Mouse (Mus musculus) neural tube, embryonic 14.5 days (tissue): ENCODE measurements at regions not wholly inside any gene's neighbourhood (a gene's known extent, or its start where the extent isn't known, plus 50 kb on each side); places are given as distances from the start of the nearest gene placed in this dataset.

ENCODE experiments used
- ATAC-seq: fragments of 200-750 bp; cut with Nextera tagmentation; 2 replicates; pipeline ENCODE4 v1.8.0; 2017; ENCODE audit warnings: low read depth, mild to moderate bottlenecking, moderate TSS enrichment, moderate library complexity
- H3K27ac ChIP-seq: fragments of 300-500 bp; sonication (generic); 2 replicates; pipeline ENCODE4 v1.5.1; 2014; ENCODE audit warnings: low read depth, mild to moderate bottlenecking, control low read depth, low read length, moderate library complexity, mixed read lengths
- H3K27me3 ChIP-seq: fragments of 300-500 bp; sonication (generic); 2 replicates; pipeline ENCODE4 v1.6.1; 2014; ENCODE audit warnings: low read length; ENCODE audit not compliant: control insufficient read depth, insufficient read depth
- H3K36me3 ChIP-seq: fragments of 300-500 bp; sonication (generic); 2 replicates; pipeline ENCODE4 v1.6.1; 2014; ENCODE audit warnings: low read length, mixed read lengths; ENCODE audit not compliant: control insufficient read depth, insufficient read depth
- H3K4me1 ChIP-seq: fragments of 300-500 bp; sonication (generic); 2 replicates; pipeline ENCODE4 v1.6.1; 2014; ENCODE audit warnings: low read length; ENCODE audit not compliant: control insufficient read depth, insufficient read depth
- H3K4me2 ChIP-seq: fragments of 300-500 bp; sonication (generic); 2 replicates; pipeline ENCODE4 v1.6.1; 2014; ENCODE audit warnings: mild to moderate bottlenecking, low read depth, low read length, control low read depth
- H3K4me3 ChIP-seq: fragments of 300-500 bp; sonication (generic); 2 replicates; pipeline ENCODE4 v1.5.1; 2014; ENCODE audit warnings: low read depth, low read length, control low read depth, mixed read lengths
- H3K9ac ChIP-seq: fragments of 300-500 bp; sonication (generic); replicated peaks from 2 replicates; pipeline ENCODE4 v1.6.1; 2014; ENCODE audit warnings: low read depth, mild to moderate bottlenecking, control low read depth, low read length, mixed read lengths
- H3K9me3 ChIP-seq: fragments of 300-500 bp; sonication (generic); 2 replicates; pipeline ENCODE4 v1.6.1; 2016; ENCODE audit warnings: low read length; ENCODE audit not compliant: control insufficient read depth
- WGBS: fragments of 180-500 bp; shearing (Covaris S2); extraction: QIAGEN DNeasy Blood & Tissue Kit; methylation state at CpG from one replicate; pipeline ENCODE4 v1.1.7; 2014; 5-methylcytosine and 5-hydroxymethylcytosine counted together

DNA sequence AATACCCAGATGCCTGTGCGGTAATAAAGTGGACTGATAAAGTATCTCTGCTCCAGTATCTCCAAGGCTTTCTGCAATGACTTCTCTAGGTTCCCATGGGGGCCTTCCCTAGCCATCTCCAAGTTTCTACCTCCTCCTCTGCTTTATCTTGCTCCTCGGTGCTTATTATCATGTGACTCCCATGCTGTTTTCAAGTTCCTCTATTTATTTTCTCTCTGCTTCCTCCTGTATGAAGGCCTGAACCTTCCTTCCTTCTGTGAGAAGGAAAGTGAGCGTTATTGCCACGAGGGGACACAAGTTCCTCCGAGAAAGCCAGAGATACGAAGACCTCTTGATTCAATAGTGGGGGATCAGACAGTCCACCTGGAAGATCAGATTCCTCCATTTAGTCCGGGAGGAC lies 77.4 kb upstream of the Pkdcc start:
- Histone ChIP-seq H3K4me3 (no peak overlapping the region), H3K9ac (no peak overlapping the region), H3K4me2 (no peak overlapping the region), H3K36me3 (no peaks in the 10 kb centered on the region), H3K27me3 (no peaks in the 10 kb centered on the region), H3K27ac (no peak overlapping the region), H3K9me3 (no peaks in the 10 kb centered on the region), H3K4me1 (no peaks in the 10 kb centered on the region; the same call in 1 of the 2 replicates)
- WGBS = 81% methylated on average over 7 of the region's 7 CpGs
- ATAC-seq = no peak

GRCm38 (mm10) chr17:83138493-83139417 lies 76.3 kb upstream of the Pkdcc start:
- Histone ChIP-seq H3K36me3 (no peaks in the 10 kb centered on the region), H3K27me3 (no peaks in the 10 kb centered on the region), H3K4me3 (no peak overlapping the region), H3K4me1 (no peaks in the 10 kb centered on the region; the same call in 1 of the 2 replicates), H3K9me3 (no peaks in the 10 kb centered on the region), H3K4me2 (no peak overlapping the region), H3K27ac (no peak overlapping the region), H3K9ac (no peak overlapping the region)
- peak; percentile 72 for ATAC-seq
- 18% methylated on average over 11 of the region's 11 CpGs for WGBS

- Histone ChIP-seq H3K9me3 (no peaks in the 10 kb centered on the region), H3K4me3 (no peak overlapping the region), H3K9ac (no peak overlapping the region), H3K4me2 (no peak overlapping the region), H3K36me3 (no peaks in the 10 kb centered on the region), H3K4me1 (no peaks in the 10 kb centered on the region), H3K27me3 (no peaks in the 10 kb centered on the region), H3K27ac (no peak overlapping the region)
- WGBS = 83% methylated on average over 15 of the region's 15 CpGs
- ATAC-seq = no peak
Measured at GRCm38 (mm10) chr17:83148371-83148929, 66.6 kb upstream of the Pkdcc start.

- Histone ChIP-seq H3K9me3 (no peaks in the 10 kb centered on the region), H3K36me3 (no peaks in the 10 kb centered on the region), H3K4me1 (no peaks in the 10 kb centered on the region), H3K27ac (no peak overlapping the region), H3K27me3 (no peaks in the 10 kb centered on the region), H3K4me3 (no peak overlapping the region), H3K4me2 (no peak overlapping the region), H3K9ac (no peak overlapping the region)
- 85% methylated on average over 6 of the region's 6 CpGs for WGBS
- ATAC-seq = no peak
Measured at GRCm38 (mm10) chr17:83149336-83149735, 65.8 kb upstream of the Pkdcc start.

DNA sequence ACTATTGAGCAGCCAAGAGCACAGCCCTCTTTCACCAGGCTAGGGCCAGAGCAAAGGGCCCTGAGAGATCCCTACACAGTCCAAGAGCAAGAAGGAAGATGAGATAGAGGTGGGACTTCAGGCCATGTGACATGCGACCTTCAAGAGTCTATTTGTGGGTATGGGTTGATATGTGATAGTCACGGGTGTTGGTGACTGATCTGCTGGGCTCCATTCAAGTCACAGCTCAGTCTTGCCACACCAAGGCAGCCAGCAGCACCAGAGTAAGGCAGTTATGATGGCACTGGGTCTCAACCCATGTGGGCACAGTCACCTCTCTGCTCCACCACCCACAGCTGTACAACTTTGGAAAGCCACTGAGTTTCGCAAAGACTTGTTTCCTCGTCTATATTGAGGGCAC lies 60.0 kb upstream of the Pkdcc start:
- no peaks in the 10 kb centered on the region for H3K27me3 ChIP-seq
- H3K27ac ChIP-seq = no peak overlapping the region
- no peak overlapping the region for H3K4me2 ChIP-seq
- H3K4me3 ChIP-seq = no peak overlapping the region
- no peaks in the 10 kb centered on the region for H3K36me3 ChIP-seq
- no peaks in the 10 kb centered on the region for H3K4me1 ChIP-seq
- no peak for ATAC-seq
- H3K9me3 ChIP-seq = no peaks in the 10 kb centered on the region
- WGBS = 96% methylated on average over 4 of the region's 4 CpGs
- H3K9ac ChIP-seq = no peak overlapping the region

DNA sequence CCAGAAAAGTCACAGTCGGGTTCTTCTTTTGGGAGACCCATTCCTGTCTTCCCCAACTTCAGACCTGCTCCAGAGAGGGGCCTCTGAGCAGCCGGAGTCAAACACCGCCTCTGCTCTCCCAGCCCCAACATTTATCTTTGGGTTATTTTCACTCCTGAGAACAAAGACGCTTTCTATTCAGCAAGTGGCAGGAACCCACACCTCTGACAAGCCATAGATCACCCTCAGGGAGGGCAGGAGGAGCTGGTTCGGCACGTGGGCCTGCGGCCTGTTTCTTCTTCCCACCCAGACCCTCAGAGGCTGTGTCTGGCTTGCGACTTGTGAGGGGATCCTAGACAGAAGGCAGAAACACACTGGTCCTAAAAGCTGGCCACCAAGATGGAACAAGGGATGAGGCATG lies 58.4 kb upstream of the Pkdcc start:
- H3K27me3 ChIP-seq = no peaks in the 10 kb centered on the region
- ATAC-seq = peak; percentile 44; the same call in 1 of the 2 replicates
- no peak overlapping the region for H3K9ac ChIP-seq
- H3K4me3 ChIP-seq = no peak overlapping the region
- H3K9me3 ChIP-seq = no peaks in the 10 kb centered on the region
- H3K4me1 ChIP-seq = no peaks in the 10 kb centered on the region
- no peak overlapping the region for H3K27ac ChIP-seq
- no peak overlapping the region for H3K4me2 ChIP-seq
- WGBS = 13% methylated on average over 8 of the region's 8 CpGs
- no peaks in the 10 kb centered on the region for H3K36me3 ChIP-seq

GRCm38 (mm10) chr17:83158053-83158452 lies 57.0 kb upstream of the Pkdcc start:
- no peaks in the 10 kb centered on the region for H3K9me3 ChIP-seq
- H3K4me2 ChIP-seq = no peak overlapping the region
- H3K4me3 ChIP-seq = no peak overlapping the region
- no peak overlapping the region for H3K9ac ChIP-seq
- no peaks in the 10 kb centered on the region for H3K36me3 ChIP-seq
- H3K27me3 ChIP-seq = no peaks in the 10 kb centered on the region
- H3K4me1 ChIP-seq = no peaks in the 10 kb centered on the region
- WGBS = 90% methylated on average over 6 of the region's 6 CpGs
- ATAC-seq = no peak
- no peak overlapping the region for H3K27ac ChIP-seq

GRCm38 (mm10) chr17:83158652-83159051 lies 56.4 kb upstream of the Pkdcc start:
- Histone ChIP-seq H3K9me3 (no peaks in the 10 kb centered on the region), H3K4me1 (no peaks in the 10 kb centered on the region), H3K9ac (no peak overlapping the region), H3K4me3 (no peak overlapping the region), H3K4me2 (no peak overlapping the region), H3K27ac (no peak overlapping the region), H3K27me3 (no peaks in the 10 kb centered on the region), H3K36me3 (no peaks in the 10 kb centered on the region)
- WGBS = 86% methylated on average over 10 of the region's 10 CpGs
- no peak for ATAC-seq

DNA sequence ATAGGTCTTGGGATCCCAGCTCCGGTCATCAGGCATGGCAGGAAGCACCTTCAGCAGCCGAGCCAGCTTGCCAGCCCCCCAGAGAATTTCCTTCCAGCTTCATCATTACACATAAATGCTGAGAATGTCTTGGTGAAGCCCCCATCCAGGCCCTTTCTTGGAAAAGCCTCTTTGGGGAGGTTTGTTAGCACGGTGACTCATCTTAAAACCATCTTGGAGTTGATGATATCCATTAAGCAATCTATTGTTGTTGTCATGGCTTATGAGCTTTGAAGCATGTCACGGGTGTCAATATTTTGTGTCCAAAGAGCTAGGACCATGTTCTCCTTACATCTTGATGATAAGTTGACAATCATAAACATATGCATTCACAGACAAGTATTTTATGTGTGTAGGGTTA lies 55.5 kb upstream of the Pkdcc start:
- no peak overlapping the region for H3K4me2 ChIP-seq
- H3K27me3 ChIP-seq = no peaks in the 10 kb centered on the region
- ATAC-seq = no peak
- no peaks in the 10 kb centered on the region for H3K36me3 ChIP-seq
- no peak overlapping the region for H3K4me3 ChIP-seq
- WGBS = 93% methylated on average over 4 of the region's 4 CpGs
- H3K27ac ChIP-seq = no peak overlapping the region
- H3K4me1 ChIP-seq = no peaks in the 10 kb centered on the region
- H3K9ac ChIP-seq = no peak overlapping the region
- no peaks in the 10 kb centered on the region for H3K9me3 ChIP-seq
